In genomic region chr5:149052421-149053338, GRCm38 (mm10) we compare ENCODE assay signal across 8 mouse cellular contexts. TPM values are rescaled to one million over a fixed set of nuclear protein-coding genes. Genes with fewer than 3 reads are reported as not detected.
A peak's percentile ranks its signal among the peaks of the same experiment; 100 is the strongest.
DNase-seq lines count a peak whose midpoint lies in the region; ATAC-seq and TF ChIP-seq lines count a peak whose summit lies in the region.

No protein-coding gene starts in this region.

- H3K36me3 ChIP-seq in hindbrain, embryonic 13.5 days, result peaks cover 8% of the 10 kb centered on the region; the same call in 1 of the 2 replicates

- no peaks in the 10 kb centered on the region for H3K9me3 ChIP-seq in hindbrain, embryonic 13.5 days

- CTCF ChIA-PET in Patski (lab: Charles Lee), result interaction anchor here (1.0 kb wide), 1 partner anchor 19 kb away, joined by 3 read pairs; no protein-coding TSS in a partner anchor

- peak; percentile 93 for DNase-seq in Patski (ENCODE audit: low read depth, low spot score)
- peak; percentile 98 to 99 for DNase-seq in cerebellum, postnatal 14 days
- peak; percentile 99 for DNase-seq in frontal cortex, postnatal 14 days (ENCODE audit: low spot score in 2 of 2)
- DNase-seq in layer of hippocampus, postnatal 25 days (ENCODE audit: extremely low spot score in 1 of 2, low spot score in 1 of 2), result peak; percentile 93 to 94
- peak; percentile 100 for DNase-seq in lung, postnatal 25 days (ENCODE audit: low spot score)
- DNase-seq in retina, postnatal 1 day, result peak; percentile 100
- peak; percentile 96 to 98 for DNase-seq in urinary bladder, adult 18-20 months (ENCODE audit: low spot score in 2 of 2)

- H3K4me2 ChIP-seq in hindbrain, embryonic 13.5 days, result peak overlapping the region; percentile 95

- H3K27me3 ChIP-seq in Patski, result no peaks in the 10 kb centered on the region
- H3K27me3 ChIP-seq in hindbrain, embryonic 13.5 days, result no peaks in the 10 kb centered on the region

- under 1% methylated on average over 105 of the region's 110 CpGs for WGBS in hindbrain, embryonic 13.5 days

- peak overlapping the region; percentile 74 for H3K4me3 ChIP-seq in hindbrain, embryonic 13.5 days

- H3K27ac ChIP-seq in hindbrain, embryonic 13.5 days, result peak overlapping the region; percentile 100

- peaks cover 23% of the 10 kb centered on the region for H3K4me1 ChIP-seq in hindbrain, embryonic 13.5 days (replicated peaks)

- TF ChIP-seq CTCF in Patski (IDR thresholded peaks at IDR 0.05), result no peak

- H3K9ac ChIP-seq in hindbrain, embryonic 13.5 days, result peak overlapping the region; percentile 97

- ATAC-seq in Patski, result peak; percentile 97
- ATAC-seq in hindbrain, embryonic 13.5 days (ENCODE audit: low FRiP score), result peak; percentile 97

- POLR2A ChIA-PET in Patski (lab: Charles Lee), result interaction anchor here (0.6 kb wide), 1 partner anchor 132 kb away, joined by 3 read pairs; the partner anchor contains the start of genes Hmgb1 and Uspl1

- in situ Hi-C loops in Patski (cut with MboI; ENCODE audit: low pct_unique_long_range_greater_than_20kb), result loop anchor here (25.0 kb wide), 1 partner anchor 285 kb away; no protein-coding TSS in a partner anchor

RNA-seq across cellular contexts. Expression of gene Gm42791, which starts 57.7 kb away (rescaled TPM):
- polyA plus RNA-seq in Patski (2021), result not detected
- 5.4 and 6.6 TPM in 2 replicates for polyA plus RNA-seq in hindbrain, embryonic 13.5 days (2015; fragmentation: Nextera tagmentation; extraction: Ambion mirVana)
- 10 to 100 TPM; 18.9 to 21.1 TPM for total RNA-seq in layer of hippocampus, postnatal 25 days (2021)

Comparison
In these comparisons a context has a peak if more than half of its experiments do, and no peak if none do; other contexts are left out.
1. Peak in every context shown above with its lines: DNase-seq, ATAC-seq, H3K4me3 ChIP-seq and H3K27ac ChIP-seq.